Mouse (Mus musculus) cerebellum, adult 8-10 months (tissue): ENCODE data around the gene Ankrd54.
A peak's percentile ranks its signal among the peaks of the same experiment; 100 is the strongest.

Experiments
- DNase-seq: peaks from one replicate; pipeline ENCODE4 v3.0.0; 2022

Gene Ankrd54

GRCm38 (mm10) chr15:79074913-79075532 is 12.3 kb upstream of the Ankrd54 start, which contains the start of gene Eif3l:
Eif3l (plus strand) TSS chr15:79075179.
- peak; percentile 78 for DNase-seq

- no peak for DNase-seq
These were observed 11.8 kb upstream of the Ankrd54 start for GRCm38 (mm10) chr15:79074446-79074845.

GRCm38 (mm10) chr15:79073752-79074151 is 11.1 kb upstream of the Ankrd54 start:
- DNase-seq, result no peak

GRCm38 (mm10) chr15:79071117-79072039 is 8.7 kb upstream of the Ankrd54 start:
- DNase-seq, result peak; percentile 57

GRCm38 (mm10) chr15:79068416-79068815 is 5.7 kb upstream of the Ankrd54 start:
- no peak for DNase-seq

GRCm38 (mm10) chr15:79067631-79068030 is 4.9 kb upstream of the Ankrd54 start:
- DNase-seq, result no peak

GRCm38 (mm10) chr15:79066276-79066675 is 3.6 kb upstream of the Ankrd54 start:
- no peak for DNase-seq

- no peak for DNase-seq
These were observed 2.5 kb upstream of the Ankrd54 start for GRCm38 (mm10) chr15:79065086-79065770.

GRCm38 (mm10) chr15:79063160-79063740 is 557 bp upstream of the Ankrd54 start:
- no peak for DNase-seq

GRCm38 (mm10) chr15:79060887-79061565 is 1.7 kb downstream of the Ankrd54 start:
- no peak for DNase-seq

GRCm38 (mm10) chr15:79057850-79058249 is 4.8 kb downstream of the Ankrd54 start:
- no peak for DNase-seq

- DNase-seq, result no peak
These were observed 6.1 kb downstream of the Ankrd54 start for GRCm38 (mm10) chr15:79056601-79057000.

- DNase-seq, result no peak
These were observed 10.3 kb downstream of the Ankrd54 start for GRCm38 (mm10) chr15:79052366-79052765.

- DNase-seq, result no peak
These were observed 11.0 kb downstream of the Ankrd54 start for GRCm38 (mm10) chr15:79051461-79052360.

GRCm38 (mm10) chr15:79050964-79051363 is 11.7 kb downstream of the Ankrd54 start:
- DNase-seq, result no peak

- no peak for DNase-seq
These were observed 12.4 kb downstream of the Ankrd54 start for GRCm38 (mm10) chr15:79050160-79050845.

GRCm38 (mm10) chr15:79048186-79048585 is 14.5 kb downstream of the Ankrd54 start:
- DNase-seq, result no peak

- DNase-seq, result no peak
These were observed 17.9 kb downstream of the Ankrd54 start for GRCm38 (mm10) chr15:79044837-79045236.

GRCm38 (mm10) chr15:79042721-79043491 is 19.8 kb downstream of the Ankrd54 start:
- peak; percentile 53 for DNase-seq

- DNase-seq, result no peak
These were observed 21.1 kb downstream of the Ankrd54 start, which contains the start of gene Galr3 for GRCm38 (mm10) chr15:79041585-79041984. Galr3 (plus strand) TSS chr15:79041885.
